Mouse (Mus musculus) limb, embryonic 15.5 days (tissue): Measurements from ENCODE around the gene Ndufaf1. TPM values are rescaled to one million over a fixed set of nuclear protein-coding genes. Genes with fewer than 3 reads are reported as not detected.
A peak's percentile ranks its signal among the peaks of the same experiment; 100 is the strongest.

ENCODE experiments used
- ATAC-seq: fragments of 200-750 bp; cut with Nextera tagmentation; 2 replicates; pipeline ENCODE4 v1.8.0; 2017; ENCODE audit warnings: low read depth, moderate TSS enrichment; ENCODE audit not compliant: insufficient number of reproducible peaks, low FRiP score, low TSS enrichment
- H3K27ac ChIP-seq: fragments of 300-500 bp; sonication (generic); 2 replicates; pipeline ENCODE4 v1.5.1; 2015; ENCODE audit warnings: moderate library complexity, mild to moderate bottlenecking, inconsistent platforms
- H3K27me3 ChIP-seq: fragments of 300-500 bp; sonication (generic); 2 replicates; pipeline ENCODE4 v1.6.1; 2015; ENCODE audit warnings: inconsistent platforms
- H3K36me3 ChIP-seq: fragments of 300-500 bp; sonication (generic); 2 replicates; pipeline ENCODE4 v1.6.1; 2015; ENCODE audit warnings: inconsistent platforms
- H3K4me1 ChIP-seq: fragments of 300-500 bp; sonication (generic); 2 replicates; pipeline ENCODE4 v1.6.1; 2015; ENCODE audit warnings: inconsistent platforms
- H3K4me2 ChIP-seq: fragments of 300-500 bp; sonication (generic); 2 replicates; pipeline ENCODE4 v1.6.1; 2015; ENCODE audit warnings: mild to moderate bottlenecking, inconsistent platforms
- H3K4me3 ChIP-seq: fragments of 300-500 bp; sonication (generic); 2 replicates; pipeline ENCODE4 v1.5.1; 2015; ENCODE audit warnings: mild to moderate bottlenecking, inconsistent platforms
- H3K9ac ChIP-seq: fragments of 300-500 bp; sonication (generic); 2 replicates; pipeline ENCODE4 v1.6.1; 2015; ENCODE audit warnings: inconsistent platforms
- H3K9me3 ChIP-seq: fragments of 300-500 bp; sonication (generic); 2 replicates; pipeline ENCODE4 v1.6.1; 2016; ENCODE audit warnings: inconsistent platforms
- WGBS: fragments of 180-500 bp; shearing (Covaris S2); methylation state at CpG from one replicate; pipeline ENCODE4 v1.1.7; 2015; 5-methylcytosine and 5-hydroxymethylcytosine counted together
- polyA plus RNA-seq: library from polyadenylated mRNA; unstranded; fragments of >200 nt; fragmentation: Nextera tagmentation; extraction: Ambion mirVana; gene quantifications from 2 replicates; pipeline ENCODE4 v1.2.1, GENCODE M21; 2015

Ndufaf1 gene
- polyA plus RNA-seq = 44.1 and 45.2 TPM in 2 replicates

DNA sequence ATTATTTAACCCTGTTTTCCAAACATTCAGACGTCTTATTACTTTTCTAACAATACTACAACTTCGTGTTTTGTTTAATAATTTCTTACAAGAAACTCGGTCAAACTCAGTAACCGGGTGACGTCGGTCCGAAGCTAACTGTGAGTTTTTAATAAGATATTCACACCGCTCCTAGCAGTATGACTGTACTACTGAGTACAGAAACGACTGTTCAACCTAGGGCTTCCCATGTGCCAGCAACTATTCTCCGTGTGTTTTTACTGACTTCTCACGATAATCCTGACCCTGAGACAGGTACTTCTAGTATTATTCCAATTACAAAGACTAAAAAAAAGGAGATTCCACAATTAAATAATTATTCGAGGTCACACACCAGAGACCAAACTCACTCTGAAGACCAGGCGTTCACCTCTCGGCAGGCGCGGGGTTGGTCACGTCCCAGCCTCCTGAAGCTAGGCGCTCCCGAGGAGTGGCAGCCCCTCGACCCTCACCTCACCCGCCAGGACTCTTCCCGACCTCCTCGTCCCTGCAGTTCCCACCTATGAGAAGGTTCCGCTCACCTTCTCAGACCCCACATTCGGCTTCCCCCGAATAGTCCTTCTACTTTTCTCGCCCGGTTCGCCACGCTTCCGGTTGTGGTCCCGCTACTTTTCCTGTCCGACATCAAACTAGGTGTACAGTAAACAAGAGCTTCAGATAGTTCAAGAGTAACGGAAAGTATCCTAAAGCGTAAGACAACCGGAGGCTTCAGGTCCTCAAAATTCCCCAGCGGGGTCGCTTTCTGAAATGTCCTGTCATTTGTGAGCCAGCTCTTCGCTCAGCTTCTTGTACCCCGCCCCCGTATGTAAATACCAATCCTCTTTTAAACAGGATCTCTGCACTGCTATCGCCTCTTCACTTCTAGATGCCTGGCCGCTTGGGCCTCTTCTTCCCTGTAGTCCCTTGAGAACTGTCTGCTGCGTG lies at the start of gene Ndufaf1:
Ndufaf1 (minus strand) TSS at position 608 of the 963 bp plus-strand sequence.
- peaks cover 10% of the 10 kb centered on the region for H3K4me1 ChIP-seq
- H3K4me3 ChIP-seq = peak within 1 kb of the TSS; percentile 85
- H3K36me3 ChIP-seq = peaks cover 17% of the 10 kb centered on the region
- peak within 1 kb of the TSS; percentile 19; the same call in 1 of the 2 replicates for H3K27ac ChIP-seq
- H3K27me3 ChIP-seq = no peaks in the 10 kb centered on the region
- H3K4me2 ChIP-seq = peak within 1 kb of the TSS; percentile 78
- ATAC-seq = no peak
- no peaks in the 10 kb centered on the region for H3K9me3 ChIP-seq
- peak within 1 kb of the TSS; percentile 73 for H3K9ac ChIP-seq
- WGBS = 1% methylated on average over 44 of the region's 44 CpGs

- no peaks in the 10 kb centered on the region for H3K4me1 ChIP-seq
- no peak for ATAC-seq
- 93% methylated on average over 3 of the region's 3 CpGs for WGBS
- H3K27ac ChIP-seq = no peak overlapping the region
- H3K9me3 ChIP-seq = no peaks in the 10 kb centered on the region
- H3K4me2 ChIP-seq = no peak overlapping the region
- H3K27me3 ChIP-seq = no peaks in the 10 kb centered on the region
- H3K4me3 ChIP-seq = no peak overlapping the region
- no peak overlapping the region for H3K9ac ChIP-seq
- H3K36me3 ChIP-seq = peaks cover 69% of the 10 kb centered on the region
Observed at GRCm38 (mm10) chr2:119710011-119710410, 47.4 kb upstream of the Ndufaf1 start.

DNA sequence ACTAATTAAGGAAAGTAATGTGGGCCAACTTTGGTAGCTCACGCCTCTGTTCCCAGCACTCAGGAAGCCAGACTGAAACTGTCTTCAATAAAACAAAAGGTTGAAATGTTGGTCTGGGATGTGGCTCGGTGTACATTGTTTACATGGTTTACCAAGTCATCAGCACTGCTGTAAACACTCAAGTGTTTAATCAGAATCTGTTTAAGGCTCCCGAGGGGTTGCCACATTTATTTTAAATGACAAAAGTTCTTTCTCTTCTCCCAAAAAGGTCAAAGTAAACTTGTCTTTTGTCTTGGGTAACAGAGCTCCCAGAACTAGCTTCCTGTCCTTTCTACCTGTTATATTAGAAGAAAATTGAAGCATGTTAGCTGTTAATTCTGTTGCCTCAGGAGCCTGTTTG lies 45.0 kb upstream of the Ndufaf1 start:
- ATAC-seq = no peak
- WGBS = 89% methylated on average over 3 of the region's 3 CpGs
- no peak overlapping the region for H3K27ac ChIP-seq
- H3K36me3 ChIP-seq = peaks cover 72% of the 10 kb centered on the region
- H3K9ac ChIP-seq = no peak overlapping the region
- H3K9me3 ChIP-seq = no peaks in the 10 kb centered on the region
- no peak overlapping the region for H3K4me2 ChIP-seq
- no peak overlapping the region for H3K4me3 ChIP-seq
- no peaks in the 10 kb centered on the region for H3K4me1 ChIP-seq
- H3K27me3 ChIP-seq = no peaks in the 10 kb centered on the region

DNA sequence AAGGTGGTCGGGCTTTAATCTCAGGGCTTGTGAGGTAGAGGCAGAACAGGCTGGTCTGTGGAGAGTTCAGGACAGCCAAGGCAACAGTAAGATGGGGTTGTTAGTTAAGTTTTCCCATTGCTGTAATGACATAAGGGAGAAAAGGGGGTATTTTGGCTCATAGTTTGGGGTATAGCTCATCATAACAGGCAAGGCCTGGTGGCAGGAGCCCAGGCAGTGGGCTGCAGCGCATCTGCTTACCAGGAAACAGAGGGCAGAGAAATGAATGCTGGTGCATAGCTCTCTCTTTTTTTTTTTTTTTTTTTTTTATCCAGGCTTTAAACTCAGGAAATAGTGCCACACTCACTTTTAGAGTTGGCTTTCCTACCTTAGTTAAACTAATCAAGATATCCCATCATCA lies 40.5 kb upstream of the Ndufaf1 start:
- Histone ChIP-seq H3K36me3 (peaks cover 41% of the 10 kb centered on the region), H3K27me3 (no peaks in the 10 kb centered on the region), H3K9me3 (no peaks in the 10 kb centered on the region), H3K4me2 (no peak overlapping the region), H3K4me3 (no peak overlapping the region), H3K9ac (no peak overlapping the region), H3K27ac (no peak overlapping the region), H3K4me1 (no peaks in the 10 kb centered on the region)
- WGBS = 91% methylated on average over 2 of the region's 2 CpGs
- ATAC-seq = no peak

DNA sequence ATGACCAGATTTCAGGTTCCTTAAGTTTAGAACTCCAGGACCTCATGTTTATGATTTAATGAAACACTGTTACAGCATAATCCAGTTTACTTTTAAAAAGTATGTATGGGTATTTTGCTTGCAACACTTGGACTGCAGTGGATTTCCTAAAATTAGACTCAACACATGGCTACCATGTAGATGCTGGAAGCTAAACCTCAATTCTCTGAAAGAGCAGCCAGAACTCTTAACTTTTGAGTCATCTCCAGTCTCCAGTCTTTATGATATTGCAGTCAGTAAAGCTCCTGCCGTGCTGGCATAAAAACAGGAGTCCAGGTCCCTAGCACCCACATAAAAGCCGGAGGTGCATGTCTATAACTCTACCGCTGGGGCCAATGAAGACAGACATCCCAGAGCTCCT lies 37.3 kb upstream of the Ndufaf1 start:
- H3K36me3 ChIP-seq = peaks cover 15% of the 10 kb centered on the region; the same call in 1 of the 2 replicates
- no peaks in the 10 kb centered on the region for H3K27me3 ChIP-seq

GRCm38 (mm10) chr2:119698472-119698871 lies 35.8 kb upstream of the Ndufaf1 start:
- H3K4me2 ChIP-seq = no peak overlapping the region
- 78% methylated on average over 2 of the region's 2 CpGs for WGBS
- no peak for ATAC-seq
- H3K27ac ChIP-seq = no peak overlapping the region
- peaks cover 11% of the 10 kb centered on the region; the same call in 1 of the 2 replicates for H3K36me3 ChIP-seq
- no peaks in the 10 kb centered on the region for H3K4me1 ChIP-seq
- H3K4me3 ChIP-seq = no peak overlapping the region
- no peaks in the 10 kb centered on the region for H3K27me3 ChIP-seq
- no peak overlapping the region for H3K9ac ChIP-seq
- H3K9me3 ChIP-seq = no peaks in the 10 kb centered on the region

More for the DNA sequence above, 37.3 kb upstream of the Ndufaf1 start:
- Histone ChIP-seq H3K4me2 (no peak overlapping the region), H3K27ac (no peak overlapping the region), H3K4me3 (no peak overlapping the region), H3K9ac (no peak overlapping the region), H3K4me1 (no peaks in the 10 kb centered on the region), H3K9me3 (no peaks in the 10 kb centered on the region)
- WGBS = 87% methylated on average over 3 of the region's 3 CpGs
- ATAC-seq = no peak

DNA sequence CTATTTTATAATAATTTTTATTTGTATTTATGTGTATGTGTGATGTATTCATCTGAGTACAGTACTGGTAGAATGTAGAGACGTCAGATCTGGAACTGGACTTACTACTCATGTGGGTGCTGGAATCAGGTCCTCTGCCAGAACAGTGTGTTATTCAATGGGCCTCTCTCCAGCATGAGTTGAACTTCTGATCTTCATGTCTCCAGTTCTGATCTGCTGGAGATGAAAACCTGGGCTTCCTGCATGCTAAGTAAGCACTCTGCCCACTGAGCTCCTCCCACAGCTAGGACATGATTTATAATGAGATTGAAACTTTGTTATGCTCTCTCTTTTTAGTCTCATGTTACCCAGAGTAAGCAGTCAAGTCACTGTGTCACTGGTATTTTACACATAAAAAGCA lies 33.5 kb upstream of the Ndufaf1 start:
- H3K9ac ChIP-seq = no peak overlapping the region
- H3K27ac ChIP-seq = no peak overlapping the region
- no peak overlapping the region for H3K4me2 ChIP-seq
- no peak for ATAC-seq
- WGBS = 64% methylated on average over 1 of the region's 1 CpGs
- peaks cover 12% of the 10 kb centered on the region; the same call in 1 of the 2 replicates for H3K36me3 ChIP-seq
- H3K9me3 ChIP-seq = no peaks in the 10 kb centered on the region
- H3K4me3 ChIP-seq = no peak overlapping the region
- H3K27me3 ChIP-seq = no peaks in the 10 kb centered on the region
- no peaks in the 10 kb centered on the region for H3K4me1 ChIP-seq

DNA sequence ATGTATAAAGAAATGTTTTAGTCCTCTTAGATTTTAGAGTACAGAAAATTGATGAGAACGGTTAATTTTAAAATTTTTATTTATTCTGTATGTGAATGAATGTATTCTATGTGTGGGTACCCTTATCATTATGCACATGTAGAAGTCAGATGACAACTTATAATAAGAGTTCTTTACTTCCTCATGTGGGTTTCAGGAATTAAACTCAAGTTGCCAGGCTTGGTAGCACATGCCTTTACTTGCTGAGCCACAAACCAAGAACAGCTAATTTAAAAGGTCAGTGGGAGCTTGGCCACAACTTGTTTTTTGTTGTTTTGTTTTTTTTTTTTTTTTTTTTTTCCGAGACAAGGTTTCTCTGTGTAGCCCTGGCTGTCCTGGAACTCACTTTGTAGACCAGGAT lies 32.2 kb upstream of the Ndufaf1 start:
- no peak overlapping the region for H3K9ac ChIP-seq
- ATAC-seq = no peak
- 94% methylated on average over 1 of the region's 2 CpGs for WGBS

GRCm38 (mm10) chr2:119692003-119692701 lies 29.5 kb upstream of the Ndufaf1 start:
- WGBS = 84% methylated on average over 9 of the region's 9 CpGs
- peaks cover 22% of the 10 kb centered on the region for H3K36me3 ChIP-seq

More for the DNA sequence above, 32.2 kb upstream of the Ndufaf1 start:
- H3K4me3 ChIP-seq = no peak overlapping the region
- H3K4me2 ChIP-seq = no peak overlapping the region
- no peaks in the 10 kb centered on the region for H3K4me1 ChIP-seq
- no peaks in the 10 kb centered on the region for H3K27me3 ChIP-seq
- no peaks in the 10 kb centered on the region for H3K9me3 ChIP-seq
- H3K36me3 ChIP-seq = peaks cover 16% of the 10 kb centered on the region
- H3K27ac ChIP-seq = no peak overlapping the region

DNA sequence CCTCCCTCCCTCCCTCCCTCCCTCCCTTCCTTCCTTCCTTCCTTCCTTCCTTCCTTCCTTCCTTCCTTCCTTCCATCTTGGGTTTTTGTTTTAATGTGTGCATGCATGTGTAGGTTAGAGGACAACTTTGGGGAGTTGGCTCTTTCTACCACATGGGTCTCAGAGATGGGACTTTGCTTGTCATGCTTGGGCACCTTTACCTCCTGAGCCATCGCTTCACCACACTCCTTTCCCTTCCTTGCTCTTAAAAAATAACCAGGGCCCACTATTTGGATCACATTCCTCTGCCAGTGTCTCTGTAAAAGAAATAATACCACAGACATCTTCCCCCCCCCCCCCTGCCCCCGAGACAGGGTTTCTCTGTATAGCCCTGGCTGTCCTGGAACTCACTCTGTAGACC lies 21.1 kb upstream of the Ndufaf1 start:
- no peak overlapping the region for H3K27ac ChIP-seq
- WGBS = 95% methylated on average over 2 of the region's 2 CpGs
- no peak overlapping the region for H3K4me3 ChIP-seq
- H3K27me3 ChIP-seq = no peaks in the 10 kb centered on the region
- H3K9ac ChIP-seq = no peak overlapping the region
- no peaks in the 10 kb centered on the region for H3K4me1 ChIP-seq
- no peak overlapping the region for H3K4me2 ChIP-seq
- no peaks in the 10 kb centered on the region for H3K9me3 ChIP-seq
- ATAC-seq = no peak
- H3K36me3 ChIP-seq = peaks cover 15% of the 10 kb centered on the region

More at GRCm38 (mm10) chr2:119692003-119692701, 29.5 kb upstream of the Ndufaf1 start:
- Histone ChIP-seq H3K27ac (no peak overlapping the region), H3K4me3 (no peak overlapping the region), H3K9me3 (no peaks in the 10 kb centered on the region), H3K27me3 (no peaks in the 10 kb centered on the region), H3K9ac (no peak overlapping the region), H3K4me2 (no peak overlapping the region), H3K4me1 (no peaks in the 10 kb centered on the region)
- ATAC-seq = no peak

DNA sequence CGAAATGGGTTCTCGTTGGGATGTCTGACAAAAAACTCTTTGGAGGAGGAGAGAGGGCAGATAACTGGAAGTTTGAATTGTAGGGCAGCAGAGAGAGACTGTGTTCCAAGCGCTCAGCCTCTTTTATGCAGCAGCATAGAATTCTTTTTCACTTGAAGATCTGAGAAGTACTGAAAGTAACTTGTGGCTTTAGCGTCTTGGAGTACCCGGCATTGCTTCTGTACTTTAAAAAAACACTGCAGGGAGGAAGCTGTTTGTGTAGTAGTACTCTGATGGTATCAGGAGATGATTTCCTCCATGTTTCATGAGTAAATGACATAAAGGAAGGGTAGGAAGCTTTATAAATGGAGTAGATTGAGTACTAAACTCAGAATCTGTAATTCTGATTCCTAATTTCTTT lies 13.2 kb upstream of the Ndufaf1 start:
- Histone ChIP-seq H3K36me3 (no peaks in the 10 kb centered on the region), H3K27ac (no peak overlapping the region), H3K4me3 (peak overlapping the region; percentile 99), H3K27me3 (no peaks in the 10 kb centered on the region), H3K4me1 (peaks cover 13% of the 10 kb centered on the region), H3K9me3 (no peaks in the 10 kb centered on the region), H3K4me2 (peak overlapping the region; percentile 75), H3K9ac (peak overlapping the region; percentile 99)
- WGBS = 5% methylated on average over 5 of the region's 5 CpGs
- ATAC-seq = no peak
